Mouse (Mus musculus) limb, embryonic 12.5 days (tissue): ENCODE results near the gene Ripk4. TPM values are rescaled to one million over a fixed set of nuclear protein-coding genes. Genes with fewer than 3 reads are reported as not detected.

Experiments
- ATAC-seq: fragments of 200-750 bp; cut with Nextera tagmentation; 2 replicates; pipeline ENCODE4 v1.8.0; 2017; ENCODE audit warnings: low read depth, moderate TSS enrichment; ENCODE audit not compliant: insufficient number of reproducible peaks, insufficient read depth, low FRiP score, low TSS enrichment
- H3K27ac ChIP-seq: fragments of 300-500 bp; sonication (generic); 2 replicates; pipeline ENCODE4 v1.5.1; 2016; ENCODE audit warnings: mild to moderate bottlenecking, moderate library complexity
- H3K27me3 ChIP-seq: fragments of 300-500 bp; sonication (generic); 2 replicates; pipeline ENCODE4 v1.6.1; 2016; ENCODE audit warnings: mild to moderate bottlenecking, moderate library complexity
- H3K36me3 ChIP-seq: fragments of 300-500 bp; sonication (generic); 2 replicates; pipeline ENCODE4 v1.6.1; 2016; ENCODE audit warnings: mild to moderate bottlenecking, moderate library complexity
- H3K4me1 ChIP-seq: fragments of 300-500 bp; sonication (generic); replicated peaks from 2 replicates; pipeline ENCODE4 v1.6.1; 2016
- H3K4me2 ChIP-seq: fragments of 300-500 bp; sonication (generic); 2 replicates; pipeline ENCODE4 v1.6.1; 2016; ENCODE audit warnings: mild to moderate bottlenecking, moderate library complexity
- H3K4me3 ChIP-seq: fragments of 300-500 bp; sonication (generic); replicated peaks from 2 replicates; pipeline ENCODE4 v1.5.1; 2016; ENCODE audit warnings: mild to moderate bottlenecking
- H3K9ac ChIP-seq: fragments of 300-500 bp; sonication (generic); replicated peaks from 2 replicates; pipeline ENCODE4 v1.6.1; 2016; ENCODE audit warnings: mild to moderate bottlenecking, moderate library complexity
- H3K9me3 ChIP-seq: fragments of 300-500 bp; sonication (generic); 2 replicates; pipeline ENCODE4 v1.6.1; 2016; ENCODE audit warnings: mild to moderate bottlenecking, moderate library complexity
- WGBS: fragments of 180-500 bp; shearing (Covaris S2); methylation state at CpG from one replicate; pipeline ENCODE4 v1.1.7; 2016; 5-methylcytosine and 5-hydroxymethylcytosine counted together
- polyA plus RNA-seq: library from polyadenylated mRNA; unstranded; fragments of >200 nt; fragmentation: Nextera tagmentation; extraction: Ambion mirVana; gene quantifications from 2 replicates; pipeline ENCODE4 v1.2.1, GENCODE M21; 2016

Gene Ripk4
- polyA plus RNA-seq, 1 experiment from 2014 or later: 5.2 TPM

DNA sequence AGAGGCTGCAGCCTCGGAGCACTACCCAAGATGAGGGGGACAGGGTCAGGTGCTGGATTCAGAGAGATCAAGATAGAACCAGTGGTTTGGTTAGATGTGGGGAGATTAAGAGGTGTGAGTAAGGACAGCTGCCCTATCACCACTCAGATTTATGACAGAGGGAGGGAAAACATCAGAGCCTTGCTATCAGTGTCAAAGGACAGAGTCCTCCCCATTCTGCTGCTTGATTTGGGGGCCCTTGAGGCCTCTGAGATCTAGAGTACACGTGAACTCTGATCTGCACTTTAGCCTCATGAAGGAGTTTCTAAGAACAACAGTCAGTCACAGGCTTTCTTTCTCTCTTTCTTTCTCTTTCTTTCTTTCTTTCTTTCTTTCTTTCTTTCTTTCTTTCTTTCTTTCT, 30.0 kb downstream of the Ripk4 start:
- 50% methylated on average over 2 of the region's 2 CpGs for WGBS
- H3K9ac ChIP-seq: no peak overlapping the region
- H3K27me3 ChIP-seq: no peaks in the 10 kb centered on the region
- no peak overlapping the region for H3K4me3 ChIP-seq
- H3K27ac ChIP-seq: no peak overlapping the region
- H3K36me3 ChIP-seq: no peaks in the 10 kb centered on the region
- H3K4me1 ChIP-seq: no peaks in the 10 kb centered on the region; the same call in 1 of the 2 replicates
- H3K9me3 ChIP-seq: no peaks in the 10 kb centered on the region
- no peak overlapping the region for H3K4me2 ChIP-seq
- ATAC-seq: no peak

DNA sequence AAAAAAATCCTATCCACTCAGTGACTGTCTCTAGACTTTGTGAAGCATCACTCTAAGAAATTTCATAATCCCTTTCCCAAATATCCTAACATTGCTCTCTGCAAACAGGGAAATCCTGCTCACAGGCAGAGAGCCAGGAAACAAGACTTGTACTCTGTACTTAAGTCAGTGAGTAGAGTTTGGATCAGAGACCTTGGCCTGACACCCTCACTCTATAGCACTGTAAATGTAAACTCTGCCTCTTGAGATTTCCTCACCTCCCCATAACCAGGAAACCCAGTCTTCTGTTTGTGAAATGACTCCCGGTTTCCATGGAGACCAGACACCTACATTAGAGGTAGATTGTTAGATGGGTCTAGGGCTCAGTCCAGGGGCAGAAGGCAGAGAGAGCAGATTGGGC, 33.3 kb downstream of the Ripk4 start:
- no peak overlapping the region for H3K4me2 ChIP-seq
- H3K27me3 ChIP-seq: no peaks in the 10 kb centered on the region
- WGBS: 87% methylated on average over 1 of the region's 1 CpGs
- no peak overlapping the region for H3K4me3 ChIP-seq
- no peak overlapping the region for H3K27ac ChIP-seq
- no peaks in the 10 kb centered on the region for H3K9me3 ChIP-seq
- no peaks in the 10 kb centered on the region; the same call in 1 of the 2 replicates for H3K4me1 ChIP-seq
- no peaks in the 10 kb centered on the region for H3K36me3 ChIP-seq
- ATAC-seq: no peak
- H3K9ac ChIP-seq: no peak overlapping the region

DNA sequence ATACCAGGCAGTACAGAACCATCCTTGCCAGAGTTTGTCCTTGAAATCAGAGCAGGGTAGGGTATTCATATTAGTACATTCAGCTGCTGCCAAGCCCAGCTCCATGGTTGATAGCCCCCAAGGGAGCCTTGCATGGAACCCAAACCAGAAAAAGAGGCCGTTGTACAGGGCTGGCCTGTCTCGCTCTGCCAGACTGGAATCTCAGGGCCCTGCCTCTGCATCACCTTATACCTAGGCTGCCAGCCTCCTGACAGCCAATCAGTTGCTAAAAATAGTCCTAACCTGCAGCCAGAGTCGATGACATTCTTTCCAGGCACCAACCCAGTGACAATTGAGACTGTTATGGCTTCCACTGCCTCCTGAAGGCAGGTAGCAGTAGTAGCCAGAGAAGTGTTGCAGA, 37.2 kb downstream of the Ripk4 start:
- H3K9ac ChIP-seq: no peak overlapping the region
- no peak overlapping the region for H3K4me2 ChIP-seq
- no peaks in the 10 kb centered on the region for H3K27me3 ChIP-seq
- H3K9me3 ChIP-seq: no peaks in the 10 kb centered on the region
- H3K27ac ChIP-seq: no peak overlapping the region
- H3K4me1 ChIP-seq: no peaks in the 10 kb centered on the region
- H3K4me3 ChIP-seq: no peak overlapping the region
- ATAC-seq: no peak
- H3K36me3 ChIP-seq: no peaks in the 10 kb centered on the region
- WGBS: 75% methylated on average over 3 of the region's 3 CpGs

GRCm38 (mm10) chr16:97720093-97720492, 43.5 kb downstream of the Ripk4 start:
- no peak for ATAC-seq
- no peaks in the 10 kb centered on the region for H3K27me3 ChIP-seq
- H3K4me2 ChIP-seq: no peak overlapping the region
- no peaks in the 10 kb centered on the region for H3K4me1 ChIP-seq
- 84% methylated on average over 1 of the region's 1 CpGs for WGBS
- H3K9ac ChIP-seq: no peak overlapping the region
- no peak overlapping the region for H3K4me3 ChIP-seq
- no peaks in the 10 kb centered on the region for H3K9me3 ChIP-seq
- H3K36me3 ChIP-seq: no peaks in the 10 kb centered on the region
- no peak overlapping the region for H3K27ac ChIP-seq

DNA sequence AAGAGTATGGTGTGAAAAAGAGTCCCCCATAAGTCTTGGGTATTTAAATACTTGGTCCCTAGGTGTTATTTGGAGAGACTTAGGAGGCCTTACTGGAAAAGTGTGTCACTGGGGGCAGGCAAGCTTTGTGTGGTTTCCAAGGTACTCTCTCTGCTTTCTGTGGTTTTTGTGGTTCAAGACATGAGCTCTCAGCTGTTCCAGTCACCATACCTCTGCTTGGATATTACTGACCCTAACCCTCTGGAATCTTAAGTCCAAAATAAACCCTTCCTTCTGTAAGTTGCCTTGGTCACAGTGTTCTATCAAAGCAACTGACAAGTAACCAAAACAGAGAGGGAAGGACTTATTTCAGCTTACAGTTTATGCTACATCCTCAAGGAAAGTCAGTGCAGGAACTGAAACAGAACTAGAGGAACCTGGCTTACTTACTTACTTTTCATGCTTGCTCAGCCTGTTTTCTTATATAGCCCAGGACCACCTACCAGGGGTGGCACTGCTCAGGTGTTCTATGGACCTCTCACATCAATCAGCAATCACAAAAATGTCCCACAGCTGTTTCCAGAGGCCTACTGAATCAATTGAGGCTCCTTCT, 44.1 kb downstream of the Ripk4 start:
- Histone ChIP-seq H3K4me2 (no peak overlapping the region), H3K4me1 (no peaks in the 10 kb centered on the region), H3K27ac (no peak overlapping the region), H3K4me3 (no peak overlapping the region), H3K9me3 (no peaks in the 10 kb centered on the region), H3K27me3 (no peaks in the 10 kb centered on the region), H3K9ac (no peak overlapping the region), H3K36me3 (no peaks in the 10 kb centered on the region)
- ATAC-seq: no peak

- H3K36me3 ChIP-seq: no peaks in the 10 kb centered on the region
- no peak for ATAC-seq
- 81% methylated on average over 6 of the region's 6 CpGs for WGBS
- no peak overlapping the region for H3K27ac ChIP-seq
- H3K9ac ChIP-seq: no peak overlapping the region
- H3K4me2 ChIP-seq: no peak overlapping the region
- no peaks in the 10 kb centered on the region for H3K27me3 ChIP-seq
- no peak overlapping the region for H3K4me3 ChIP-seq
- no peaks in the 10 kb centered on the region for H3K9me3 ChIP-seq
- H3K4me1 ChIP-seq: no peaks in the 10 kb centered on the region
Measured at GRCm38 (mm10) chr16:97716567-97716966, 47.0 kb downstream of the Ripk4 start.

DNA sequence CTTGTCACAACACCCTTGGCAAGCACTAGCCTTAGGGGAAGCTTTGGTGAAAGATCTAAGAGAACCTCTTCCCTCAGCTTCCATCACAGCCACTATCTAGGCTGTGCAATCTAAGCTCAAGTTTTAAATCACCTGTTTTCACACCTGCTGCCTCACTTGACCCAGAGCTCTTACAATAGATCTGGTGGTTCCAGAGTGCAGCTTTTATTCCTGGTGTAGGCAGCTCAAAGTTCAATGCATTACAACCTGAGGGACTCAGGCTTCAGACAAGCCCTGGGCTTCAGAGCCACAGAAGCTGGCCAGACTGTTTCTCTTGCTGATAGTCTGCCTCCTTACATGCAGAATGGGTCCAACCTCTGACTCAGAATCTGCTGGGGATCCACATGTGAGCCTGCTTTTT, 51.5 kb downstream of the Ripk4 start:
- Histone ChIP-seq H3K9ac (no peak overlapping the region), H3K4me3 (no peak overlapping the region), H3K36me3 (no peaks in the 10 kb centered on the region), H3K27me3 (no peaks in the 10 kb centered on the region), H3K4me2 (no peak overlapping the region), H3K27ac (no peak overlapping the region), H3K9me3 (no peaks in the 10 kb centered on the region), H3K4me1 (no peaks in the 10 kb centered on the region)
- ATAC-seq: no peak

- Histone ChIP-seq H3K36me3 (no peaks in the 10 kb centered on the region), H3K4me2 (no peak overlapping the region), H3K9me3 (no peaks in the 10 kb centered on the region), H3K4me3 (no peak overlapping the region), H3K4me1 (no peaks in the 10 kb centered on the region), H3K27ac (no peak overlapping the region), H3K27me3 (no peaks in the 10 kb centered on the region), H3K9ac (no peak overlapping the region)
- 72% methylated on average over 1 of the region's 1 CpGs for WGBS
- ATAC-seq: no peak
Measured at GRCm38 (mm10) chr16:97701871-97702270, 61.7 kb downstream of the Ripk4 start.

GRCm38 (mm10) chr16:97697769-97698168, 65.8 kb downstream of the Ripk4 start:
- H3K4me2 ChIP-seq: no peak overlapping the region
- no peak overlapping the region for H3K9ac ChIP-seq
- H3K4me3 ChIP-seq: no peak overlapping the region
- no peaks in the 10 kb centered on the region for H3K4me1 ChIP-seq
- WGBS: 24% methylated on average over 1 of the region's 1 CpGs
- no peaks in the 10 kb centered on the region for H3K9me3 ChIP-seq
- H3K27me3 ChIP-seq: no peaks in the 10 kb centered on the region
- ATAC-seq: no peak
- H3K27ac ChIP-seq: no peak overlapping the region
- no peaks in the 10 kb centered on the region for H3K36me3 ChIP-seq

DNA sequence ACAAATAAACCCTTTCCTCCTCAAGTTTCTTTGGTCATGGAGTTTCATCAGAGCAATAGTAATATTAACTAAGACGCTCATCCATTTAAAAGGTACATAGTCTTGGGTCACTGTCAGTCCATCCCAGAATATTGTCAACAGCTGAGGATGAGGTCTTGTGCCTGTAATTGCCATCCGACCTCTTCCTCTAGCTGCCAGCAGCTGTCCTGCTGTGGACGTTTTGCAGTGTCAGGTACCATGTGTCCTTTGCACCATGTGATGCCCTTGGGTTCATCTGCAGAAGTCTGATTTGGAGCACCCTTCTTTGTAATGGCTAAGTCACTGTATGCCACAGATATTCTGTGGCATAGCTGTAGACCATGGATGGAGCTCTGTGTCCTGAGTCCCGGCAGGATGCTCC, 67.9 kb downstream of the Ripk4 start:
- no peak overlapping the region for H3K9ac ChIP-seq
- H3K4me1 ChIP-seq: no peaks in the 10 kb centered on the region
- no peaks in the 10 kb centered on the region for H3K36me3 ChIP-seq
- H3K27ac ChIP-seq: no peak overlapping the region
- no peaks in the 10 kb centered on the region for H3K27me3 ChIP-seq
- H3K4me2 ChIP-seq: no peak overlapping the region
- 69% methylated on average over 4 of the region's 4 CpGs for WGBS
- no peak overlapping the region for H3K4me3 ChIP-seq
- ATAC-seq: no peak
- no peaks in the 10 kb centered on the region for H3K9me3 ChIP-seq
